Mouse (Mus musculus): ENCODE data around the gene Aldob. TPM values are rescaled to one million over a fixed set of nuclear protein-coding genes. Genes with fewer than 3 reads are reported as not detected.

Gene Aldob
- 1.5 and 6.2 TPM in 2 replicates for polyA plus RNA-seq (2012; rRNA removed)

DNA sequence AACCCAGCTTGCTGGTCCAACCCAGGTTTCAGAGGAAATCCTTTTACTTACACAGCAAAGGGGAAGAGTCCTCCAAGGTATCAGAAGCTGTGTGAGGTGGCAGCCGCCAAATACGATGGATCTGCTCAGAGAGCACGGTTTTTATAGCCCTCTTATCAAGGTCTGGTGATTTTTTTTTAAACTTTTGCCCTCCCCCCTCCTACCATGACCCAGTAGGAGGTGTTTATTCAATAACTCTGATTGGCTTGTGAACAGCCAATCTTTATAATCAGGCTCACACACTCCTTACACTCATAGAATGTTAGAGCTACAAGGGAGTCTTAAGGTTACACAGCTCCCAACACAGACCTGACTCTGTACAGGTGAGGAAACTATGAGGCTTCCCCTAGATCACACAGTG is at the start of gene Aldob:
Gene Aldob (minus strand): TSS at position 164 of the 400 bp plus-strand sequence.
- no peak for DNase-seq (ENCODE audit: low read depth)

DNA sequence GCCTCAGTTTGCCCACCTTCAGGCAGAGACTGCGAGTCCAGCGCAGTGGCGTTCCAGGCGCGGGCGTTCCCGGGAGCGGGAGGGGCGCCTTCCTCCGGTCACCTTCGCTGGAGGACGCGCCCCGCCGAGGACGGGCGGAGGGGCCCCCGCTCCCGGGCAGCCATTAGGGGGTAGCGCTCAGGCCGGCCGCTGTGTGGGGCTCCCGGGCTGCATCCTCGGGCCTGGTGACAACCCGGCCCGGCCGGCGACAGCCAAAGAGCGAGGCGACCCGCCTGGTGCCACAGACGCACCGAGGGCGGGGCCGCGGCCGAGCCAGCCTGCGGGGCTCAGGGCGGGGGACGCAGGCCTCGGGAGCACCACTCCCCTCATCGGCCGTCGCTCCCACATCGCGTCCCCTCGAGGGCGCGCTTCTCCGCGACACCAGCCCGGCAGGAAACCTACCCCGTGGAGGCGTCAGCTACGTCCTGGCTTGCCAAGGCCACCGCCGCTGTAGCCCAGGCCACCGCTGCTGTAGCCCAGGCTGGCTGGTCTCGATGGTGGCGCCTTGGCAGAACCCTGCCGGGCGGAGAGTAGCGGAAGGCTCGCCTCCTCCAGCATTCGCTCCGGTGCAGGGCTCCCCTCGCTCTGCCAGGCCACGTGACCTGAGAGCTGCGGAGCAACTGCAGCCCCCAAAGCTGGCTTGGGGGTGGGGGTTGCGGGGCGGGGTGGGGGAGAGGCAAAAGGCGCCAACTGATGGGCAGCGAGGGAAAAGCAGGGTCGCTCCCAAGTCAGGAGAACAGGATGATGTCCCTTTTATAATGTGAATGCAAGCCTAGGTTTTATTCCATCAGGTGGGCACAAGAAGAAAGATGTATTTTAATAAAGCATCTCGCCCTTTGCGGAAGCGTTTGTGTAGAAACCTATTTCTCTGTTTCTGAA is 48.1 kb upstream of the Aldob start, which contains the start of gene Tmem246:
Gene Tmem246 (minus strand): TSS at position 694 of the 918 bp plus-strand sequence.
- DNase-seq (ENCODE audit: low read depth): no peak

DNA sequence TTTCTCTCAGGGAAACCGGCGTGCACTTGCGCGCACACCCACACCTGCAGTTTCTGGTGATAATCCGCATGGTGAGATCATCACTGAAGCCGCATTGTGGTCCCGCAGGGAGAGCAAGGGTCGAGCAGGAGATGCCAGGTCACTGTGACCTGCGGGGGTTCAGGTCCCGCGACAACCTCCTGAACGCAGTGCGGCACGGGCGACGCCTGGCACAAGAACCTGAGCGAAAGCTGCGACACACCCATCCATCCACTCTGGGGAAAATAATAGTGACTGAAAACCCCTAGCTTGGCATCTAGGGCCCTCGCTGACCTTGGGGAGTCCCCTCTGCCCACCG is 47.5 kb upstream of the Aldob start:
- DNase-seq (ENCODE audit: low read depth): no peak

DNA sequence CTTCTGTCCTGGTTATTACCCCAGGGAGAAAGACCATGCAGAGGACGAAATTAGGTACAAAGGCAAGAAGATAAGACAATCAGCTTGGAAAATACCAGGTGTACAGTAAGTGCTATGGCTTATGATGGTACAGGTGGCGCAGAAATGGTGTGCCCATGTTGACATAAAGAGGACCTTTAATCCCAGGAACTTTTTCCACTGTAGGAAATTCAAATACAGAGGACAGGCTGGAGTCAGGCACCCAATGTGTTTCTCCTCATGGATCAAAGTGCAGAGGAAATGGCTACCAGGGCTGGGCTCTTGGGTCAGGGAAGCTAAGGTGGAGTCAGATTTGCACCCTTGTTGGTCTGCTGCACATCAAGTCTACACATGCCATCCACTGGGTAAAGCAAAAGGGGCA is 40.8 kb upstream of the Aldob start:
- DNase-seq (ENCODE audit: low read depth): no peak

DNA sequence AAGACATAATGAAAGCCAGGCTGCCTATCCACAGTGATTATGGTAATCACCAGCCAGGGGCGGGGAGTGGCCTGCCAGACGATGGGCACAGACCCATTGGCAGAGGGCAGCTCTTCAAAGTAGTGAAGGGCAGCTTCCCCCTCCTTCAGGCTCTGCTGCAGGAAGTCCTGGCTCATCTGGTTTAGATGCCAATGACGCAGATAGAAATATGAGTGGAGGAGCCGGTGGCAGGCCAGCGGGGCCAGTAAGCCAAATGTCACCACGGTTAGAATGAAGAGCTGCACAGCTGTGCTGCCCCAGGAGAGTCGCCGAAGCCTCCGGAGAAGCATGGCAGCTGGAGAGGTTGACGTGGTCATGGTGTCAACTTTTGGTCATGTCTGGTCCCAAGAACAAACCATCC is 37.5 kb upstream of the Aldob start:
- DNase-seq (ENCODE audit: low read depth): no peak

DNA sequence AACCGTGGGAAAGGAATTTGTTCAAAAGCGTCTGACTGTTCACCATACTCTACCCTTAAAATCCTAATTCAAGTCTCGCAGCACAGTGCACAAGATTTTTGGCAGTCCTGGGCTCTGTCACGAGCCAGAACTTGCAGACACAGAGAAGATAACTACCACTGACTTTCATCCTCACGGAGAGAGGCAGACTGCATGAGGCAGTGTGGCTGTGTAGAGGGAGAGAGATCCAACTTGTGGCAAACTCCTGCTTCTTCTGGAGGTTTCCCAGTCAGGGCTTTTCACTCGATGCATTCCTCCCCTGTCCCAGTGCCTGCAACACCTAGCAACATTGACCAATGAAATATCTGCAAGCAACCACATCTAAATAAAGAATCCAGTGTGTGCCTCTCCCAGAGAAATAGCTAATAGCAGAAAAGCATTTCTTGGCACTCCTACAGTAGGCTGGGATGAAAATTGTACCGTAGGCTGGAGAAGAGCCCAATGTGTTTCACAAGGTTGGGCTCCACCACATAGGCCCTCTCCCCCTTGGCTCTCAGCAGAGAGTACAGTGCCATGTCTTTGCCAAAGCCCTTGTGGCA is 36.3 kb upstream of the Aldob start:
- no peak for DNase-seq (ENCODE audit: low read depth)

DNA sequence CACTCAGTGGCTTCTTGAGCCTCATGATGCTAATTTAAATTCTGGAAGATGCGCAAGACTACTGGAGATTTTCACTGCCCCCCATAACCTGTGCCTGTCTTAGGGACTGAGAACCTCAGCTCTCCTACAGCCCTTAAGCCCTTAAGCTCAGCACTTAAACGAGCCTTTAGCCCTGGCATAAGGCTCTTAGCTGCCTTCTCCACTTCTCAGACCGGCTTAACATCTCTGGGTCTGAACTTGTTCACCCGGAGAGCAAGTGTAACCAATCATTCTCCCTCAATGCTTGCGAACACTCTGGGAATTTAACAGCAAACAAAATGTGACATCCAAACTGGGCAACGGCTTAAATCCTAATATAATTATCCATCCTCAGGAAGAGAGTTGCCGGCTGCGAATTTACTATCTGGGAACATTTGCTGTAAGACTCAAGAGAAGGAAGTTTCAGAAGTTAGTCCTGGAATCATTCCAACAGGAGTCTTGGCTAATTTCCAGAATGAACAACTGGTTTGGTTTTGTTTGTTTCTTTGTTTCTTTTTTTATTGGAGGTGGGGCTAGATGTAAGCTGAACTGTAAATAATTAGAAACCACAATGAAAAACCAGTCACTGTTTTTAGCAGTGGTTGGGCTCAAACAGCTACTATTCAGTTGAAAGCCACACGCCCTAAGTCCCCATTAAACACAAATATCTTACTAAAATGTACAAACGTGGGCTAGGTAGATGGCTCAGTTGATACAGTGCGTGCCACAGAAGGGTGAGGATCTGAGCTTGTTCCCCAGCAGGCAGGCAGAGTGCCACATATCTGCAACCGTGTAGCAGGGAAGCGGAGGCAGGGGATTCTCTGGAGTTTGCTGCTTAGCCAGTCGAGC is 34.9 kb upstream of the Aldob start:
- no peak for DNase-seq (ENCODE audit: low read depth)

DNA sequence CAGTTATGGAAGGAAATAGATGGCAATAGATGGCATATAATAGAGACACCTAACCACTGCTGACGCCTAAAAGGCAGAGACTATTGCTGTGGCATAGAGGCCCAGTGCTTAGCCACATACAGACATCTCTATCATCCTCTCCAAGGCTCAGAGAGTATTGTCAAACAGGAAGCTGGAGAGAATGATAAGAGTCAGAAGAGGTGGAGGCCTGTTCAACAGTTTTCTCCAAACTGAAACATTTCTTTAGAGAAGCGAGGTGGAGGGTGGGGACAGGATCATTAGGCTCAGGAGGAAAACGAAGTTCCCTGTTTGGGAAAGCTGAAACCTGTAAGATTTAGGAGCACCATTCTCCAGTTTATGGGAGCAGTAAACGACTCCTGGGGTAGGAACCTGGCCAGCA is 31.9 kb upstream of the Aldob start:
- no peak for DNase-seq (ENCODE audit: low read depth)

DNA sequence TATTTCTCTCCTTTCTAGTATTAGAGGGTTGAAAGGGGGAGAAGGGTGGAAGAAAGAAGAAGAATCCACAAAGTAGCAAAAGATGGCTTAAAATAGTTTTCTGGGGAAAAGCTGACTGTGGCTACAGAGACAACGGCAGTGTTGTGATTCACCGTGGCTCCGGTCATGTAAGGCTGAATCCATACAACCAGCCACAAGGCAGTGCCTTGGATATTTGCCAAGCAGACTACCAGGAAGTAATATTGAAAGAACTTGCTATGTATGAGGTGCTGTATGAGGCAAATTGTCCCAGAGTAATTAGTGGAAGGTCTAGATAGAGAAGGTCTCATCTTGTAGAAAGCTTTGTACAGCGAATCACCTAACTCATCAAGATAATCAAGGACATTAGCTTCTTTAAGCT is 22.8 kb upstream of the Aldob start:
- DNase-seq (ENCODE audit: low read depth): no peak

DNA sequence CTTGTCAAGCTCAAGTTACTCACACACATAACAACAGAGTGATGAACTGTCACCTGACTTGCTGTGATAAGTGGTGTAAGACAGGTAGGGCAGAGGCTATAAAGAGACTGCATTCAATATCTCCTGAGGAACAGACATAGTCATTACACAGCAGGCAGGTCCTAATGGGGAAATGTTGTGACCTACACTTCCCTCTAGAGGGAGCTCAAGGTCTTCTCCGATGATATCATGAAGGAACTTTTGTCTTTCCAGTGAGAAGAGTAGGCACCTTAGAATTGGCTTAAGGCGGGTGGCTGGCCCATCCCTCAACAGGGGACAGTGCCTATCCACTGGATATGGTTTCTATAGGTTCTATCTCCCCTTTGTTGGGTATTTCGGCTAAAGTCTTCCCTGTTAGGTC is 18.3 kb upstream of the Aldob start:
- no peak for DNase-seq (ENCODE audit: low read depth)

DNA sequence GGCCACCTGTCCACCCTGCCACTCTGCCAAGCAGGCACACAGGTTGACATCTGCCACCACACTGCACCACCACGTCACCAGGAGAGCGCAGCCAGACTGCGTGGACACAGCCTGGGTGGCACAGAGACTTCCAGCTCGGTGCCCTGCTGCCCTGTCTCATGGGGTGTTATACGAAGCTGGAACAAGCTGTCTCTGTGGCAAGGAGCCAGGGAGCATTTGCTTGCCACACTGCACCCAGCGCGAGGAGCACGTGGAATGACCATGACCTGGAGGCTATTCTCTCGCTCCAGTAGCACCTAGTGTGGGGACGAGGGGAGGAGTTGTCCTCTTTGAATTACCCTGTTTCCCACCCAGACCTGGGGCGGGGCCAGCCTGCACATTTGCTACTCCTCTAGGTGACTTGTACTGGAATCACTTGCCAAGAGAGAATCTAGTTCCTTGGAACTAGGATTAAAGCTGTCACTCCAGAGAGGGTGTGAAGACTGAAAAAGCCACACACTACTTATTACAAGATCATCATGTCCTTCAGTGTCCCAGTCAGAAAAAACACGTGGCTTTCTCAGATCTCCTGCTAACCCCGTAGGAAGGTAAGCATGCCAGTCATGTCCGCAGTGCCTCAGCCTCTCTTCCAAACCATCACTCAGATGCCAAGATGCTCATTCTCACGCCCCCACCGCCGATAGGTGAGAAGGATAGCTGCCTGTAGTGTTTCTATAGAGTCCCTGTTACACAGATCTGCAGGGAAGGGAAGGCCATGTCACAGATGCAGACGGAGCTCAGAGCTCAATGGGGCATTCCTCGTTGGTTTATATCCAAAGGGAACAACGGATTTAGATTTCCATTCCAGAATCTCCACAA is 10.8 kb upstream of the Aldob start:
- no peak for DNase-seq (ENCODE audit: low read depth)

DNA sequence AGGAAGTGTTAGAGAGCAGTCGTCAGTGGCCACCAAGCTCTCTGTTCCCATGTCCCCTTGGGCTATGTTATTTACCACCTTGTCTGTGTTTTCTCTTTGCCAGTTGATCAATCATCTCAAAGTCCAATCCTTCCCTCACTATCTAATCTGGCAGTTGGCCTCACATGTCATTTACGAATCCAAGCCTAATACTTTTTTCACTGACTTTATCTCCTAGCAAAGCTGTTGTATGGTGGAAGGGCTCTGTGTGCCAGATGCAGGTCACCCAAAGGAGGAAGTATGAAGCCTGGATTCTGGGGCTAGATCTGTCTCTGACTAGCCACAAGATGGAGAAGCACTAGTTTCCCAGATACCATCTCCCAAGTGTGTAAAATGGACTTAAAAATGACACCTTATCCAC is 8.8 kb upstream of the Aldob start:
- no peak for DNase-seq (ENCODE audit: low read depth)

DNA sequence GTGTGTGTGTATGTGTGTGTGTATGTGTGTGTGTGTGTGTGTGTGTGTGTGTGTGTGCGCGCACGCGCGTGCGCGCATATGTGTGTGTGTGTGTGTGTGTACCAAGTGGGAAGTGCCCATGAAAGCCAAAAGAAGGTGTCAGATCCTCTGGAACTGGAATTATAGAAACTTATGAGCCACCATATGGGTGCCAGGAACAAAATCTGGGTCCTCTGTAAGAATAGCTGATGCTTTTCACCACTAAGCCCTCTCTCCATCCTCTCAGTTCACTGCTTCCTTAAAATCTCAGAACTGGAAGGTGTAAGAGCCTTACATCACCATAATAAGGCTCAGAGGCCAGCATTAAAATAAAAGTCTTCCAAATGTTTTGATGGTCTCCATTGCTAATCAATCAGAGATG is 8.0 kb upstream of the Aldob start:
- DNase-seq (ENCODE audit: low read depth): no peak

DNA sequence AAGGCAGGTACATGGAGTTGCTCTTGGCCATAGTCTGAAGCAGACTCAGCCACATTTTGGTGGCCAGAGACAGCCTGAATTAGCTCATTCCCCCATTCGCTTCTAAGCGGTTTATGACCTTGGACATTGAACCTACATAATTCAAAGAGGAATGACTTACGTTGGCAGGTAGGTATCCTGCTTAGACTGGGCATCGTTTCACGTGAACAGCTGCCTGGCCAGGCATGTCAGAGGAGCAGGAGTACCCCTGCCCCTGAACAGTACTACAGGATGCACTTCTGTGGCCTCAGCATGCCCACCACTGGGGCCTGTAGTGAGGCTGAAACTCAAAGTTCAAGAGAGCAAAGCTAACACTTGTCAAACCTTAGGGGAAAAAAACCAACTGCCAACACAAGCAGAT is 4.0 kb upstream of the Aldob start:
- DNase-seq (ENCODE audit: low read depth): no peak

DNA sequence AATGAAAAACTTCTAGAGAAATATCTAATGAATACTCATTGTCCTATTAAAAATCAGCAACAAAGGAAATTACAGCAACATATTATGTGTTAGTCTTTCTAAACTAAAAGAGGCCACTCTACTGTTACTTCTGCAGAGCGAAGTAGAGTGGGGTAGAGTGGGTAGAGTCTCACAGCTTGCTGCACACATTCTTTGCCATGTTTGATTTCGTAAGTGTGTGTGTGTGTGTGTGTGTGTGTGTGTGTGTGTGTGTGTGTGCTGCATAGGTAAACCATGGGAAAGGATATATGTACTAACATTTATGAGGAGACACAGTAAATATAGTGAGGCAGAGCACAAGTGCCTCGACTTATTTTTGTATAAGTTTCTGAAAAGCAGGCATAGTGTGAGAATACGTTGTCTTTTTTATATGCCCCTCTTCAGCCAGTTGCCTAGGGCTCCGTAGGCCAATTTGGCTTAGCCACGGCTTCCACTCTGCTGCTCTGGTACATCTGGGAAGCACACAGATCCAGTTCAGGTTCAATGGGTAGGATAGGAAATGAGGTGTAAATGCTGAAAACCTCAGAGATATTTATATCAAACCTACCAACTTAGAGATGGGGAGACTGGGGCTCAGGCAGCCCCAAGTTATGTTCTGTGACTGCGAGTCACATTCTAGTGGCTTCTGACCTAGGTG is 1.7 kb downstream of the Aldob start:
- no peak for DNase-seq (ENCODE audit: low read depth)

DNA sequence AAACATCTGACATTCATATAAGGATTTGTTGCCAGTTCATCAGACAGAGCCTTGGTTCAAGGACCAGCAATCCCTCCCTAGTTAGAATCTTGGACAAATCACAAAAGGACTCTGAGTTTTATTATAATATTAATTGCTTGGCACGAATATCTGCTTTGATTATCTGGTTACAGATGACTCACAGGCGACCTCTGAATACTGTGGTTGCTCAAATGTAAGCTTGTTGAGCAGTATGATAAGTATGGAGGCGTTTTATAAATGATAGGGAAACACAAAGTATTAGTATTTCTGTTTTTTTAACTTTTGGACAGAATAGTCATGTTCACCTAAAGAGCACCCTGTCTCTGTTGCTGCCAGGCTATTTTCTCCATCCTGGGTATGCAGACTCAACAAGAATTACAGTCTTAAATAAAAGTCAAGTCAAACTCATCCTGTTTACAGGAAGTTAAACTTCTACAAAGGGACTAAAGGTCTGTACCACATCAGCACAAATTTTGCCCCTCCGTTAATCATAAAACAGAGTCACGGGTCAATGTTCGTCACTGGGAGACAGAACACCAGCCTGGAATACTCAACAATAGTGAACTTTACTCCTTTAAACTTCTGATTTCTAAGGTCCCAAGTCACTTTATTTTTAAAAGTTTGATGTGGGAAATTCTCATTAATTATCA is 2.3 kb downstream of the Aldob start:
- no peak for DNase-seq (ENCODE audit: low read depth)

DNA sequence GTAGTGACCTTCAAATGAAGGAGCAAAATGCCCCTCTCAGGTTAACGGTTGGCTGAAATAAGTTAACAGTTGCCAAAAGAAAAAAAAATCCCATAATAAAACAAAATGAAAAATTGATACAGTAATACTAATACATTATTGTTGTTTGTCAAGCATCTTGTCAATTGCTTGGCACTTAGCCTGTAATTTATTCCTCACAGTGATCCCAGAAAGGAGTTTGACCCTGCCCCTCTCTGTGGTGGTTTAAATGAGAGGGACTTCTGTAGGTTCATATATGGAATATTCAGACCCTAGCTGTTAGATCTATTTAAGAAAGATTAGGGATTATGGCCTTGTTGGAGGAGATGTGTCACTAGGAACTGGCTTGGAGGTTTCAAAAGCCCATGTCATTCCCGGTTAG is 3.3 kb downstream of the Aldob start:
- no peak for DNase-seq (ENCODE audit: low read depth)

DNA sequence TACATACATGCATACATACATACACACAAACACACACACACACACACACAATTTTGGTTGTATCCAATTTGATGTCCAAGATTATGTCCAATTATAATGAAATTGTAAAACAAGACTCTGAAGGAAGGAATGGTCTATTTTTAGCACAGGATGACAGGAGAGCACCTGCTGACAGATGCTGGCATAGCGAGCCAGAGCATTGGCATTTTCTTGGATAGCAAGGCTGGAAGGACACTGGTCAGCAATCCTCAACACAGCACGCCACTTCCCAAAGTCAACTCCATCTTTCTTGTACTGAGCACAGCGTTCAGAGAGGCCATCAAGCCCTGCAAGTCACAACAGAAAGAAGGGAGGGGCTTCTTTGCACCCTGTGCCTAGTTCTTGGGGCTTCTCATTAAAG is 8.4 kb downstream of the Aldob start:
- no peak for DNase-seq (ENCODE audit: low read depth)

DNA sequence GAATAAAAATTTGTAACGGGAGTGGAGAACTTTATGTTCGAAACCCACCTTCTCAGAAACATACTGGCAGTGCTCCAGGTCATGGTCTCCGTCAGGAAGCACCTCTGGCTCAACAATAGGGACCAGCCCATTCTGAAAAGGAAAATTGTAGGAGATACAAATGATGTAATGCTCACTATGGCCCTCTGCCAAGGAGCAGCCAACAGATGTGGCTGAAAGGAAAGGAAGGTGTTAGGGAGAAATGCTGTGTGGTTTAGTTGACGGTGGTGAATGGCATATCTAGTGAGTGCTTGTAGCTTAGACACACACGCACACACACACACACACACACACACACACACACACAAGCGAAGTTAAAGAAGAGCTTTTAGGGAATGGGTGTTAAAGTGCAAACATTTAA is 9.7 kb downstream of the Aldob start:
- no peak for DNase-seq (ENCODE audit: low read depth)

DNA sequence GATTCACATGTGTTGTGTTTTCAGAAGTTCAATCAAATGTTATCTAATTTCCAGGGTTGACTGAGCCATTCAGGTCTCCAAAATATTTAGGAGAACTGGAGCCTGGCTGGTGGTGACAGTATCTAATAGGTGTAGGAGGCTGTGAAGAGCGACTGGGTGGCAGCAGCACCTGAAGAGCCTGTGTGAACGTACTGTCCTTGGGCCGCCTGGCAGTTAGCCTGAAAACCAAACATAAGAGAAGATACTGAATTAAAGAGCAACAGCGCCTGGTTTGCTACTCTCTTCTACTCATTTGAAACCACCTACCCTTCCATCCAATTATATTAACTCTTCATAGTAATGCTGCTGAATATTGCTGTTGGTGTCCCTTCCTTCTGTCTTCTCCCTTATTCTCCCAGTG is 12.7 kb downstream of the Aldob start:
- no peak for DNase-seq (ENCODE audit: low read depth)
